Mouse (Mus musculus) heart, postnatal 0 days (tissue): Measurements from ENCODE around the gene Pdhb. TPM values are rescaled to one million over a fixed set of nuclear protein-coding genes. Genes with fewer than 3 reads are reported as not detected.
A peak's percentile ranks its signal among the peaks of the same experiment; 100 is the strongest.

Experiments
- ATAC-seq: fragments of 200-750 bp; cut with Nextera tagmentation; 2 replicates; pipeline ENCODE4 v1.8.0; 2017; ENCODE audit warnings: low read depth, moderate number of reproducible peaks, moderate library complexity; ENCODE audit not compliant: insufficient read depth
- DNase-seq: peaks from one replicate; pipeline ENCODE4 v3.0.0-alpha.2; 2016; ENCODE audit warnings: low spot score
- H3K27ac ChIP-seq: fragments of 300-500 bp; sonication (generic); 2 replicates; pipeline ENCODE4 v1.5.1; 2014; ENCODE audit warnings: low read depth, mild to moderate bottlenecking
- H3K27me3 ChIP-seq: fragments of 300-500 bp; sonication (generic); 2 replicates; pipeline ENCODE4 v1.6.1; 2014; ENCODE audit warnings: low read length, mixed read lengths; ENCODE audit not compliant: control insufficient read depth, insufficient read depth
- H3K36me3 ChIP-seq: fragments of 300-500 bp; sonication (generic); replicated peaks from 2 replicates; pipeline ENCODE4 v1.6.1; 2014; ENCODE audit warnings: low read length, mixed read lengths; ENCODE audit not compliant: control insufficient read depth, insufficient read depth
- H3K4me1 ChIP-seq: fragments of 300-500 bp; sonication (generic); 2 replicates; pipeline ENCODE4 v1.6.1; 2014; ENCODE audit warnings: antibody characterized with exemption; ENCODE audit not compliant: control insufficient read depth, insufficient read depth
- H3K4me2 ChIP-seq: fragments of 300-500 bp; sonication (generic); 2 replicates; pipeline ENCODE4 v1.6.1; 2014; ENCODE audit warnings: low read depth, mild to moderate bottlenecking, low read length, moderate library complexity
- H3K4me3 ChIP-seq: fragments of 300-500 bp; sonication (generic); 2 replicates; pipeline ENCODE4 v1.5.1; 2014; ENCODE audit warnings: low read depth, low read length
- H3K9ac ChIP-seq: fragments of 300-500 bp; sonication (generic); replicated peaks from 2 replicates; pipeline ENCODE4 v1.6.1; 2014; ENCODE audit warnings: low read depth, low read length, mixed read lengths
- H3K9me3 ChIP-seq: fragments of 300-500 bp; sonication (generic); replicated peaks from 2 replicates; pipeline ENCODE4 v1.6.1; 2016; ENCODE audit warnings: low read length; ENCODE audit not compliant: control insufficient read depth
- CTCF ChIP-seq: IDR thresholded peaks from 2 replicates; pipeline ENCODE4 v1.5.1; 2016; ENCODE audit warnings: antibody characterized with exemption, control low read depth, low read depth
- EP300 ChIP-seq: IDR thresholded peaks from 2 replicates; pipeline ENCODE4 v1.6.1; 2016; ENCODE audit warnings: antibody characterized with exemption, low read depth
- WGBS: fragments of 180-500 bp; shearing (Covaris S2); extraction: QIAGEN DNeasy Blood & Tissue Kit; methylation state at CpG from one replicate; pipeline ENCODE4 v1.1.7; 2014; 5-methylcytosine and 5-hydroxymethylcytosine counted together
- polyA plus RNA-seq: library from polyadenylated mRNA; unstranded; fragments of >200 nt; fragmentation: Nextera tagmentation; extraction: Ambion mirVana; gene quantifications from 2 replicates; pipeline ENCODE4 v1.2.1, GENCODE M21; 2015
- total RNA-seq: library from RNA; depleted of rRNA; stranded (reverse); fragments of >200 nt; gene quantifications from 2 replicates; pipeline ENCODE4 v1.2.3, GENCODE M21; 2014; ENCODE audit warnings: low replicate concordance; rRNA removed

Pdhb gene
- total RNA-seq, result 535 and 560 TPM in 2 replicates
- 1,048 and 1,051 TPM in 2 replicates for polyA plus RNA-seq

GRCm38 (mm10) chr14:8172507-8173410 lies at the start of gene Pdhb:
Pdhb (minus strand) TSS chr14:8173025.
- no peaks in the 10 kb centered on the region for H3K9me3 ChIP-seq
- ATAC-seq (peak; percentile 97), DNase-seq (peak; percentile 100)
- peak within 1 kb of the TSS; percentile 98 for H3K27ac ChIP-seq
- TF ChIP-seq EP300 (peak; percentile 81; the same call in 1 of the 2 replicates), CTCF (peak; percentile 13; the same call in 1 of the 2 replicates)
- 1% methylated on average over 64 of the region's 64 CpGs for WGBS
- peak within 1 kb of the TSS; percentile 95 for H3K9ac ChIP-seq
- peaks cover 29% of the 10 kb centered on the region for H3K36me3 ChIP-seq
- no peaks in the 10 kb centered on the region for H3K27me3 ChIP-seq
- peak within 1 kb of the TSS; percentile 97 for H3K4me3 ChIP-seq
- H3K4me2 ChIP-seq, result peak within 1 kb of the TSS; percentile 74
- H3K4me1 ChIP-seq, result peaks cover 7% of the 10 kb centered on the region; the same call in 1 of the 2 replicates

- no peaks in the 10 kb centered on the region for H3K9me3 ChIP-seq
- WGBS, result 92% methylated on average over 16 of the region's 16 CpGs
- ATAC-seq (no peak), DNase-seq (no peak)
- H3K4me3 ChIP-seq, result no peak overlapping the region
- no peaks in the 10 kb centered on the region for H3K4me1 ChIP-seq
- no peak for TF ChIP-seq EP300
- no peak for TF ChIP-seq CTCF
- H3K4me2 ChIP-seq, result no peak overlapping the region
- peaks cover 38% of the 10 kb centered on the region for H3K36me3 ChIP-seq
- no peaks in the 10 kb centered on the region for H3K27me3 ChIP-seq
- H3K27ac ChIP-seq, result no peak overlapping the region
- H3K9ac ChIP-seq, result no peak overlapping the region
Observed at GRCm38 (mm10) chr14:8222561-8222960, 49.7 kb upstream of the Pdhb start.

- no peak overlapping the region for H3K4me3 ChIP-seq
- H3K36me3 ChIP-seq, result peaks cover 38% of the 10 kb centered on the region
- 0 out of 2 replicates have a peak, but pooled peaks cover 3% of the 10 kb centered on the region for H3K4me1 ChIP-seq
- TF ChIP-seq CTCF (no peak), EP300 (no peak)
- DNase-seq (no peak), ATAC-seq (no peak)
- no peak overlapping the region for H3K4me2 ChIP-seq
- H3K9ac ChIP-seq, result no peak overlapping the region
- H3K27ac ChIP-seq, result no peak overlapping the region
- H3K9me3 ChIP-seq, result no peaks in the 10 kb centered on the region
- H3K27me3 ChIP-seq, result no peaks in the 10 kb centered on the region
- 81% methylated on average over 2 of the region's 2 CpGs for WGBS
Observed at GRCm38 (mm10) chr14:8220912-8221311, 48.1 kb upstream of the Pdhb start.

- Histone ChIP-seq H3K36me3 (peaks cover 38% of the 10 kb centered on the region), H3K4me3 (no peak overlapping the region), H3K27me3 (no peaks in the 10 kb centered on the region), H3K9ac (no peak overlapping the region), H3K4me2 (no peak overlapping the region), H3K27ac (no peak overlapping the region), H3K9me3 (no peaks in the 10 kb centered on the region), H3K4me1 (peaks cover 9% of the 10 kb centered on the region)
- DNase-seq (no peak), ATAC-seq (no peak)
- WGBS, result 70% methylated on average over 7 of the region's 7 CpGs
- TF ChIP-seq EP300, result no peak
- peak; percentile 23 for TF ChIP-seq CTCF
Observed at GRCm38 (mm10) chr14:8220306-8220705, 47.5 kb upstream of the Pdhb start.

DNA sequence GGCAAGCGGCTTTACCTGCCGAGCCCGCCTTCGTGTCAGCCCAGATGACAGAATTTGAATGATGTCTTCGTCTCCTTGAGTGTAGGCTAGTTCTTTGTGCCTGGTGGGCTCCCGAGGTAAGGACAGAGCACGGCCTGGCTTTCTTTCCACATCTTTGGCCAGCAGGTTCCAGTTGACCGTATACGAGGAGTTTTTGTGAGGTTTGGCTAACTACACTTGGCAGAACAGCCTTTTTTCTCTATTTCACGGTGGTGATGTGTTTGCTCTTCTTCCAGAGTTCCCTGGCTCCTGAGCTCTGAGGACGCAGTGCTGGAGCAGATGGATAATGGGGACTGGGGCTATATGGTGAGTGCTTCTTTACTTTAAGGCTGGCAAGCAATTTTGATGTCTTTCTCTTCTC lies 47.1 kb upstream of the Pdhb start:
- no peak for TF ChIP-seq CTCF
- no peak for TF ChIP-seq EP300
- Histone ChIP-seq H3K27me3 (no peaks in the 10 kb centered on the region), H3K4me1 (peaks cover 14% of the 10 kb centered on the region), H3K27ac (no peak overlapping the region), H3K9me3 (no peaks in the 10 kb centered on the region), H3K4me3 (no peak overlapping the region), H3K4me2 (no peak overlapping the region), H3K9ac (no peak overlapping the region), H3K36me3 (peaks cover 38% of the 10 kb centered on the region)
- ATAC-seq, result no peak
- no peak for DNase-seq
- WGBS, result 90% methylated on average over 11 of the region's 11 CpGs
